Mouse (Mus musculus) liver, embryonic 14.5 days (tissue): ENCODE measurements around the gene Abcg1.

Experiments used
- CTCF ChIP-seq: IDR thresholded peaks from 2 replicates; pipeline ENCODE4 v1.5.1; 2016; ENCODE audit warnings: antibody characterized with exemption, low read depth, control low read depth
- EP300 ChIP-seq: IDR thresholded peaks from 2 replicates; pipeline ENCODE4 v1.6.1; 2016; ENCODE audit warnings: antibody characterized with exemption, low read depth

DNA sequence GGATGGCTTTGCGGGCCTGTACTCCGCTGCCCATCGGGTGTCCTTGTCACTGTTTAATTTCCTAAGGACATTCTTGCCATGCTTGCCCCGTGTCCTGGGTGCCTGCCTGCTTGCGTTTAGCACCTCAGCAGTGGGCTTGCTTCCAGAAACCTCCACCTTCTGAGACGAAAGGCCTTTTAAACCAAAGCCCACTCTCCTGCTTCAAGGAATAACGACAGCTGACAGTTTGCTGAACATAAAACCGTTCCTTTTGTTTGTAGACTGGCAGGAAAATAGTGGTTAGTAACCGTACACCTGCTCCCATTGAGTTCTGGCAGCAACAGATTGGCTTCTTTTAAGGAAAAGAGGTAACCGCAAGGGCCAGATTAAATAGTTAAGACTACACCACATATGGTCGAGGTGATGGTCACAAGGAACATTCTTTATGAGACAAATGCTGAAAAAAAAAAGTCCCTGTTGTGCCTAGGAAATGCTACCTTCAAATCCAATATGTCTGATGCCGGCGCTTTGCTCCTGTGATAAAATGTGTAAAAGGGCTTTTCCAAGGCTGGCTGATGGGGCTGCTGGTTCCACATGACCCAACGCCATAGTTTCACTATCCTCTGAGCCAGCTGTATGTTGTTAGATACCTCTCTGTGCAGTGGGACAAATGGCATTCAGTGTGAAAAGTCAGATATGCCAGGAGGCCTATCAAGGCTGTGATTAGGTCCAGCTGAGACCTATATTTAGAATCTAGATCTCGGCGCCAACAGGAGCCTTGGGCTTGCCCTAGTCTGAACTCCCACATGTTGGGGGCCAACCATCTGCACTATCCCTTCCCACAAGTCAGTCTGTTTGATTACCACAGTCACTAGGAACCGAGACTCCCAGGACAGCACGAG is 14.2 kb downstream of the Abcg1 start:
- TF ChIP-seq CTCF (no peak), EP300 (peak; percentile 57)
